Mouse (Mus musculus) hindbrain, embryonic 11.5 days (tissue): ENCODE measurements around the gene Mgrn1. TPM values are rescaled to one million over a fixed set of nuclear protein-coding genes. Genes with fewer than 3 reads are reported as not detected.

Source experiments
- ATAC-seq: fragments of 200-750 bp; cut with Nextera tagmentation; 2 replicates; pipeline ENCODE4 v1.8.0; 2017; ENCODE audit warnings: mild to moderate bottlenecking, moderate TSS enrichment, moderate library complexity; ENCODE audit not compliant: low FRiP score
- DNase-seq: peaks from one replicate; pipeline ENCODE4 v3.0.0-alpha.2; 2015; ENCODE audit warnings: low spot score
- H3K27ac ChIP-seq: fragments of 300-500 bp; sonication (generic); 2 replicates; pipeline ENCODE4 v1.5.1; 2014; ENCODE audit warnings: mild to moderate bottlenecking, low read depth, low read length
- H3K27me3 ChIP-seq: fragments of 300-500 bp; sonication (generic); 2 replicates; pipeline ENCODE4 v1.6.1; 2014; ENCODE audit warnings: mild to moderate bottlenecking, low read length, moderate library complexity, mixed read lengths; ENCODE audit not compliant: control insufficient read depth, insufficient read depth
- H3K36me3 ChIP-seq: fragments of 300-500 bp; sonication (generic); 2 replicates; pipeline ENCODE4 v1.6.1; 2014; ENCODE audit warnings: mild to moderate bottlenecking, low read length, moderate library complexity, mixed read lengths; ENCODE audit not compliant: control insufficient read depth, insufficient read depth
- H3K4me1 ChIP-seq: fragments of 300-500 bp; sonication (generic); replicated peaks from 2 replicates; pipeline ENCODE4 v1.6.1; 2014; ENCODE audit warnings: low read length, mixed read lengths; ENCODE audit not compliant: control insufficient read depth, insufficient read depth
- H3K4me2 ChIP-seq: fragments of 300-500 bp; sonication (generic); replicated peaks from 2 replicates; pipeline ENCODE4 v1.6.1; 2014; ENCODE audit warnings: mild to moderate bottlenecking, low read depth, low read length
- H3K4me3 ChIP-seq: fragments of 300-500 bp; sonication (generic); 2 replicates; pipeline ENCODE4 v1.5.1; 2014; ENCODE audit warnings: low read depth, low read length
- H3K9ac ChIP-seq: fragments of 300-500 bp; sonication (generic); 2 replicates; pipeline ENCODE4 v1.6.1; 2014; ENCODE audit warnings: low read depth, low read length
- H3K9me3 ChIP-seq: fragments of 300-500 bp; sonication (generic); 2 replicates; pipeline ENCODE4 v1.6.1; 2016; ENCODE audit warnings: low read length; ENCODE audit not compliant: control insufficient read depth
- WGBS: fragments of 180-500 bp; shearing (Covaris S2); extraction: QIAGEN DNeasy Blood & Tissue Kit; methylation state at CpG from one replicate; pipeline ENCODE4 v1.1.7; 2014; 5-methylcytosine and 5-hydroxymethylcytosine counted together
- polyA plus RNA-seq: library from polyadenylated mRNA; unstranded; fragments of >200 nt; fragmentation: Nextera tagmentation; extraction: Ambion mirVana; gene quantifications from 2 replicates; pipeline ENCODE4 v1.2.1, GENCODE M21; 2014

The Mgrn1 gene
- polyA plus RNA-seq, 1 experiment from 2014 or later: 61.3 TPM

GRCm38 (mm10) chr16:4876033-4876680 is 9.9 kb upstream of the Mgrn1 start:
- Histone ChIP-seq H3K27me3 (no peaks in the 10 kb centered on the region), H3K9me3 (no peaks in the 10 kb centered on the region), H3K4me3 (no peak overlapping the region), H3K4me1 (peaks cover 8% of the 10 kb centered on the region; the same call in 1 of the 2 replicates), H3K27ac (no peak overlapping the region), H3K36me3 (no peaks in the 10 kb centered on the region), H3K4me2 (no peak overlapping the region), H3K9ac (no peak overlapping the region)
- 91% methylated on average over 8 of the region's 8 CpGs for WGBS
- DNase-seq (no peak), ATAC-seq (no peak)

DNA sequence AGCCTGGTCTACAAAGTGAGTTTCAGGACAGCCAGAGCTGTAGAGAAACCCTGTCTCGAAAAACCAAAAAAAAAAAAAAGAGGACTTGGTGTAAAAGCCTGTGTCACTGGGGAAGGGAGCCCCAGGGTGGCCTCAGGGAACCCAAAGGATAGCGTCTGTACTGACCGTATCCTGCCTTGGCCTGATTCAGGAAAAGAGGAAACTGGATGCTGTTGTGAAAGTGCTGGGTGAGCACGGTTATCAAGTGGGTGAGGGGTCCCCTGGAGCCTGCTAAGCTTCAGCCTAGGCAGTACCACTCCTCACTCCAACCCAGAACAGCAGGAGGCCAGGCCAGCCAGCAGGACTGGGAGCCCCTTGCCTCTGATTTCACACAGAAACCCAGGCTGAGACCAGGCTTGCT is 8.9 kb upstream of the Mgrn1 start:
- Histone ChIP-seq H3K36me3 (no peaks in the 10 kb centered on the region), H3K4me2 (no peak overlapping the region), H3K4me3 (no peak overlapping the region), H3K4me1 (peaks cover 8% of the 10 kb centered on the region; the same call in 1 of the 2 replicates), H3K27ac (no peak overlapping the region), H3K27me3 (no peaks in the 10 kb centered on the region), H3K9me3 (no peaks in the 10 kb centered on the region), H3K9ac (no peak overlapping the region)
- WGBS: 92% methylated on average over 4 of the region's 4 CpGs
- ATAC-seq (no peak), DNase-seq (no peak)

DNA sequence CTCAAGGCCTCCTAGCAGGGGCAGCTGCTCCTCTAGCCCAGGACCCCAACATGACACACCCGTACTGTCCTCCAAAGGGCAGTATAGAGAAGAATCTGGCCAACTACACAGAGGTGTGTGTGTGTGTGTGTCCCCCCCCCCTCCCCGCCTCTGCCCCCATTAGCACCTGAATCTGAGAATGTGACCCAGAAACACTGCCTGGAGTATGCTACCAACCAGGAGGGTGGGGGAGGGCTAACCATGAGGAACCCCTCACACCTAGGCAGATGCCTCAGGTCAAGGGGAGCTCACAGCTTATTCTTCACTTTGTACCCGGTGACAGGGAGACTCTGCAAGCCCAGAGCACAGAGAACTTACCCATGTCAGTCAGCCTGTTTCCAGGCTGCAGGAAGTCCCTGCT is 8.3 kb upstream of the Mgrn1 start:
- no peak for ATAC-seq
- Histone ChIP-seq H3K36me3 (no peaks in the 10 kb centered on the region), H3K27ac (no peak overlapping the region), H3K4me3 (no peak overlapping the region), H3K4me1 (peaks cover 8% of the 10 kb centered on the region; the same call in 1 of the 2 replicates), H3K9me3 (no peaks in the 10 kb centered on the region), H3K4me2 (no peak overlapping the region), H3K9ac (no peak overlapping the region), H3K27me3 (no peaks in the 10 kb centered on the region)
- no peak for DNase-seq
- 88% methylated on average over 3 of the region's 3 CpGs for WGBS

DNA sequence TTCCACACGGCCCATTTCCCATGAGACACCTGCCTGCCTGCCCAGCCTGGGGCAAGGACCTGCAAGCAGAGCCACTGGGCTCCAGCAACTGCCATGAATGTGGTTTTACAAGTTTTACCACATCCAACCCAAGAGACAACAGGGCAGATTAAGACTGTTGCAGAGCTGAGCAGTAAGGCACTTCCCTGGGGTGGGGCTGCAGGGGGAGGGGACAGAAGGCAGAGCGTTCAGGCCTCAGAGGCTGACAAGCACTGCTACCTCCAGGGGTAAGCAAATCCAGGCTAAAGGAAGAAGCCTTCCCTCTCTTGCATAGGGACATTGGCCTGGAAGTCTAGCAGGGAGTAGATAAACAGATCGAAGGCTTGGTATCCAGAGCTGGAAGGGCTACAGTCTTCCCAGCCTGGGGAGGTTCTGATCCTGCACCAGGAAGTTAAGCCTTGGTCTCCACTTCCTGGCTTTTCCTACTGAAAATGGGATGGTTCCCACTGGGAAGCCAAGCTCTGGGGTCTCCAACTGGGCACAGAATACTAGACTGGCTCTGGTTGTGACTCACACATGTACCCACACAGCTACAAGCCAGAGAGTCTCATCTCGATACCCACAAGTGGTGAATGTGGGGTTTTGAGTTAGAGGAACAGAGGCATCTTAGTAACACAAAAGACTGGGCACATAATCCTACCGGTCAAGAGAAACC is 7.7 kb upstream of the Mgrn1 start:
- ATAC-seq: no peak
- peaks cover 8% of the 10 kb centered on the region; the same call in 1 of the 2 replicates for H3K4me1 ChIP-seq
- peak overlapping the region; percentile 78 for H3K4me3 ChIP-seq
- H3K27me3 ChIP-seq: no peaks in the 10 kb centered on the region
- H3K36me3 ChIP-seq: no peaks in the 10 kb centered on the region
- 37% methylated on average over 5 of the region's 5 CpGs for WGBS
- peak overlapping the region; percentile 89 for H3K4me2 ChIP-seq
- DNase-seq: no peak
- H3K9ac ChIP-seq: peak overlapping the region; percentile 81
- H3K27ac ChIP-seq: no peak overlapping the region
- H3K9me3 ChIP-seq: no peaks in the 10 kb centered on the region

DNA sequence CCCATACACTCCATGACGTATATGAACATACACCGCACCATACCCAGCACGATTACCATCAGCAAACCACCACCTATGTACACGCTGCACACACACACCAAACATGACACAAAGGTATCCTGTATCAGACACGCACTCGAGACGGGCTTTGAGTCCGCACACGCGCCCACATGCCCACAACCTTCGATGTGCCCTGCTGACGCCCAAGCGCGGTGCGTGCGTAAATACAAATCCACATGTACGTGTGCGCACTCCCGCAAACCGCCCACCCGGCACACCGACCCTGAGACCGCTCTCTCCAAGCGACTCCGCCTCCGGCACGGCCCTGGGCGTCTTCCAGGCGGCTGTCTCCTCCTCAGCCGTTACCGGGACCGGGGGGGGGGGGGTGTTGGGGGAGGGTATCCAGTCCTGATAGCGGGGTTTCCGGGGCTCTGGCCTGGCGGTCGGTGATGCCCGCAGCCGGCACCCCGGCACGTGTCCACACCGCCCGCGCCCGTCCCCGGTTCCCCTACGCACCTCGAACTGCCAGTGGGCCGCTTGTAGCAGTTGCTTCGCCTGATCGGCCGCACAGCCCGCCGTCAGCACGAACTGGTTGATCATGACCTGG is 6.8 kb upstream of the Mgrn1 start:
- Histone ChIP-seq H3K9me3 (no peaks in the 10 kb centered on the region), H3K27me3 (no peaks in the 10 kb centered on the region), H3K4me1 (peaks cover 8% of the 10 kb centered on the region; the same call in 1 of the 2 replicates), H3K36me3 (no peaks in the 10 kb centered on the region), H3K27ac (peak overlapping the region; percentile 97), H3K4me3 (peak overlapping the region; percentile 78), H3K9ac (peak overlapping the region; percentile 81), H3K4me2 (peak overlapping the region; percentile 89)
- ATAC-seq (peak; percentile 56), DNase-seq (peak; percentile 67)
- under 1% methylated on average over 49 of the region's 54 CpGs for WGBS

GRCm38 (mm10) chr16:4879708-4880124 is 6.3 kb upstream of the Mgrn1 start:
- under 1% methylated on average over 40 of the region's 40 CpGs for WGBS

GRCm38 (mm10) chr16:4880136-4880825 is 5.8 kb upstream of the Mgrn1 start, which contains the start of gene Ubald1:
Gene Ubald1 (minus strand): TSS chr16:4880315.
- H3K27me3 ChIP-seq: no peaks in the 10 kb centered on the region
- H3K9ac ChIP-seq: peak within 1 kb of the TSS; percentile 91
- peak within 1 kb of the TSS; percentile 89 for H3K4me2 ChIP-seq
- no peaks in the 10 kb centered on the region for H3K9me3 ChIP-seq
- peak within 1 kb of the TSS; percentile 78 for H3K4me3 ChIP-seq
- H3K36me3 ChIP-seq: no peaks in the 10 kb centered on the region
- ATAC-seq (peak; percentile 91), DNase-seq (peak; percentile 98)
- peak within 1 kb of the TSS; percentile 97 for H3K27ac ChIP-seq
- WGBS: under 1% methylated on average over 47 of the region's 48 CpGs
- H3K4me1 ChIP-seq: peaks cover 8% of the 10 kb centered on the region; the same call in 1 of the 2 replicates

More at GRCm38 (mm10) chr16:4879708-4880124, 6.3 kb upstream of the Mgrn1 start:
- H3K4me3 ChIP-seq: peak overlapping the region; percentile 78
- peak; percentile 71 for ATAC-seq
- H3K36me3 ChIP-seq: no peaks in the 10 kb centered on the region
- peak; percentile 89 for DNase-seq
- H3K27me3 ChIP-seq: no peaks in the 10 kb centered on the region
- H3K9me3 ChIP-seq: no peaks in the 10 kb centered on the region
- H3K4me1 ChIP-seq: peaks cover 8% of the 10 kb centered on the region; the same call in 1 of the 2 replicates
- H3K27ac ChIP-seq: peak overlapping the region; percentile 97
- H3K9ac ChIP-seq: peak overlapping the region; percentile 81
- peak overlapping the region; percentile 89 for H3K4me2 ChIP-seq
